Mouse (Mus musculus): ENCODE measurements around the gene Prx.
"Not testable (repeated sequence)": the region's sequence is repeated elsewhere in the genome, so short reads cannot be mapped to it uniquely, and the experiment has no call there.

Prx gene

DNA sequence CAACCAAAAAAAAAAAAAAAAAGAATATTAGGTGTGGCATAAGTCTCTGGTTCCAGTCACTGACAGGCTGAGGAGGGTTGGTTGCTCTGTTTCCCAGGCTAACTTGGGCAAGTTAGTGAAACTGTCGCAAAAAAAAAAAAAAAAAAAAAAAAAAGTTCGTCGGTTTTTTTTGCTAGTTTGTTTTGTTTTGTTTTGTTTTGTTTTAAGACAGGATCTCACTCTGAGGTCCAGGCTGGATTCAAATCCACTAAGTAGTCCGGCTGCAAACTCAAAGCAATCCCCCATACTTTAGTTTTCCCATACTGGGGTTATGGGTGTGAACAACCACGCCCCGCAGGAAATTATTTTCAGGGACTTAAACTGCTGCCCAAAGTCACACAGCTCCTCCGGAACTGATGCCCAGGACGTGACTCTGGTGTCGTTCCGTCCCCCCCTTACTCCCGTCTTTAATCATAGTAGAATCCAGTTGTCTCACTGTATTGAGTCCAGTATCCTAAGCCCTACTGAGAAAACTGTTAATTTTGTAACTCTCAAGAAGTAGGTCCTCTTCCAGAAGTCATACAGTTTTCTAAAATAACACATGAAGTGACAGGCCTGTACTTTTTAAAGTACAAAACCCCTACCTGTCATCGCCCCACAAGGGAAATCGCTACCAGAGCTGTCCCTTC lies 12.9 kb upstream of the Prx start:
- no peak for DNase-seq

DNA sequence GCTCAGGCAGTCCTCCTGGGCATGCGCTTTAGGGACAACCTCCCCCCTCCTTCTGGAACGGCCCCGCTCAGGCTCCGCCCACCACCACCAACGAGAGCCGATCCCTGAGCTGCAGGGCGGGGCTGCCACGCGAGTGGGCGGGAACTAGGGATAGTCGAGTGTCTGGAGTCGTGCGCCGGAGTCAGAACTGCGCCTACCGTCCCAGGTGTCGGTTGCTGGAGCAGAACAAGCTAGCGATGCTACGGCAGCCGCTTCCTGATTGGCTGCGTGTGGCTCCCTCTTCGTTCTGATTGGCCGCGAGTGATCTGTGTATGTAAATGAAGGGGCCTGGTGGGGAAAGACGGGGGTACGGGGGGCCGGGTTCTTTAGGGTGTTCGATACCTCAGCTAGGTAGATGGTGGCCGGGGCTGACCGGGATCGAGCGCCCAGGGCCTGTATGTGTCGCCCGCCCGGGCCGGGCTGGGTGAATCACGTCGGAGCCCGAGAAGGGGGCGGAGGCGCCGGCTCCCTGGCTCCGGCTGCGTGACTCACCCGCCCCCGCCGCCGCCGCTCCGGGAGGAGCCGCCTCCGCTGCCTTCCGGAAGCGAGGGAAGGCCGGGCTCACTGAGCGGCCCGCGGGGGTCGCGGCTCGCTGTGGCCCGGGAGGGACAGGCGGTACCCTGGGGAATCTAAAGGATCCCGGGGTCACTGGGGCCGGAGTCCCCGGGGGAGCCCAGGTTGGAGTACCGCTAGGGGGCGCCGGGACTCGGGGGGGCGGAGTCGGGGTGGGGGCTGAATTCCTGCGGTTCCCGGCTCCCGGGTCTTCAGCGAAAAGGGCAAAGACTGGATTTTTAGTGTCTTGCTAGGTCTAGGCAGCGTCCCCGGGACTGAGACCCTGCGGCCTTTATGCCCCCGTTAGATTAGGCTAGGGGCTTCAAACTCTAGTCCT lies 12.1 kb upstream of the Prx start, which contains the start of gene Sertad1:
Sertad1 (plus strand) TSS at position 141 of the 928 bp plus-strand sequence.
- DNase-seq = peak; percentile 97

DNA sequence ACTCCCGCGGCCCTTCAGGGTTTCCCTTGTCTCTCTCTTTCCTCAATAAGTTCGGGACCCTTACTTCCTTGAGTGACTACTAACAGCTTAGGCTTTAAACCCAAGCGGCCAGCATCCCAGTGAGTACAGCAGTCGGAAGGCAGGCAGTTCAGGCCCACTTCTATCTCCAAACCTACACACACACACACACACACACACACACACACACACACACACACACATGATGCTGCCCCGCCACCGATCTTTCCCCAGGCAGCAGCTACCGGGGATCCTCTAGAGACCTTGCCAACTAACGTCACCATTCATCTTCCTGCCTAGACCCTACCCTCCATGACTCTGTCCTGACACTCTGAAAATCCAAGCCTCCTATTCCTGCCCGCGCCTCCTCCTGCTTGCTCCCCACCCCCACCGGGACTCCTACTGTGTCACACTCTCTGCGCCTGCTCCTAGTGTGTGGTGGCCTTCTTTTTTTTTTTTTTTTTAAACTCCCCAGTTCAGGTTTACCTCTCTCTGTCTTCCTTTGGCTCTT lies 11.3 kb upstream of the Prx start:
- DNase-seq = peak; percentile 45

DNA sequence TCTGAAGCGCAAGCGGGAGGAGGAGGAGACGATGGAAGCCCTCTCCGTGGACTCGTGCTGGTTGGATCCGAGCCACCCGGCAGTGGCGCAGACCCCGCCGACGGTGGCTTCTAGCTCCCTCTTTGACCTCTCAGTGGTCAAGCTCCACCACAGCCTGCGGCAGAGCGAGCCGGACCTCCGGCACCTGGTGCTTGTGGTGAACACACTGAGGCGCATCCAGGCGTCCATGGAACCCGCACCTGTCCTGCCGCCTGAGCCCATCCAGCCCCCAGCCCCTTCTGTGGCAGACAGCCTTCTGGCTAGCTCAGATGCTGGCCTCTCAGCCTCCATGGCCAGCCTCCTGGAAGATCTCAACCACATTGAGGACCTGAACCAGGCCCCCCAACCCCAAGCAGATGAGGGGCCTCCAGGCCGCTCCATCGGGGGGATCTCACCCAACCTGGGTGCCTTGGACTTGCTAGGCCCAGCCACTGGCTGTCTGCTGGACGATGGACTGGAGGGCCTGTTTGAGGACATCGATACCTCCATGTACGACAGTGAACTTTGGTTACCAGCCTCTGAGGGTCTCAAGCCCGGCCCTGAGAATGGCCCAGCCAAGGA lies 9.8 kb upstream of the Prx start:
- DNase-seq = no peak

DNA sequence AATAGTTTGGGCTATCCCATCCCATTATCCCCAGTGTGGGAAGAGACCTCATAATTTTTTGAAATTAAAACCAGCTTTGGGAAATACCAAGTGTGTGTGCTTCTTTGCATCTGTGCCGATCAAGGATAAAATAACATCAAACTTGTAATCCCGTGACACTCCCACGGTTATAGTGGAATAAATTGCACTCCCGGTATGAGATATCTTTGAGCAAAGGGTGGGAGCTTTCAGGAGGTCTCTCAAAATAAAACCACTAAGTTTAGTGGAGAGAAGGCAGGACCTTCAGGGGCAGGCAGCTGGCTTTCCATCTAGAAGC lies 8.9 kb upstream of the Prx start:
- no peak for DNase-seq

DNA sequence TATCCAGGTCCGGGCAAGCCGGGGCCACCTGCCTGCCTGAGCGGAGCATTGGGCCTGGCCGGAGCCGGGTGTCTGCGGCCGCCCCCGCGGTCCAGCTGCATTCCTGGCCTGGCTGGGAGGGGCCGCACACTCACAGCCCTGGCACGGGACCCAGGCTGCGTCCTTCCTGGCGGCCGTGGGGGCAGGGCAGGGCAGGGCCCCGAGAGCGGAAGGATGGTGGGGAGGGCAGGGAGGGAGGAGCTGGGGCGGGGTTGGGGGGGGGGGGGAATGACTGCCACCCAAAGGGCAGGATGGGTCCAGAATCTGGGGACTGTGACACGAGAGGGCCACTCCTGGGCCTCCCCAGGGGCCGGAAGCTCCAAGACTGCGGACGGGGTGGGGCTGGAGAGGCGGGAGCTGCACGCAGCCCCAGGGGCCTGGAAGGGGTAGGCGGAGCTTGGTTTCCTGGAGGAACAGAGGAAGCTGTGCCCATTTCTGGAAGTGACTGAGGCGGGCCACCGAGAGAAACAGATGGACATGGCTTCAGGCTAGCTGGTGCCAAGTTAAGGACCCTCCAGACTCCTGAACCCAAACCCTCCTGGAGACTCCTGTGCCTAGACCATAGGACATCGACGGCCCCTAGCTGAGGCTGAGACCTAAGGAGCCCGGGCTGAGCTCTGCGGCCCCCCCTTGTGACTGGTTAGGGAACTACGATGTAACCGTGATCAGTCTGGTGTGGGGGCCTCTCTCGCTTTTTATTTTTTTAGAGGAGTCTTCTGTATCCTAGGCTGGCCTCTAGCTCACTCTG lies 8.4 kb upstream of the Prx start:
- DNase-seq = peak; percentile 73

DNA sequence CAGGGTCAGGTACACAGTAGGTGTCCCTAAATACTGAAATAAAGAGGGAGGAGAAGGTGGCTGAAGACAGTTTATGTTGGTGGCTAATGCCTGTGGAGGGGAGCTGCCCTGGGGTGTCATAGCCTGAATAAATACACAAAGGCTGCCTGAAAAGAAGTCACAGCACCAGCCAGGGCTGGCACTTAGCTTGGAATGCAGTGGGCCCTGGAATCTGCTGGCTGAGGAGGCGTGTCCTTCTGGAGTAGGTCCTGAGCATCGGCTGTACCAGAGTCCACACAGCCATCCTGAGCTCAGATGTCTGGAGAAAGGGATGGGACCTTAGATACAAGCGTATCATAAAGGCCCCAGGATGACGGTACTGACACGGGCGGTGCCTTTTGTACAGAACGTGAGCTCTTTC lies 7.3 kb upstream of the Prx start:
- DNase-seq = no peak

DNA sequence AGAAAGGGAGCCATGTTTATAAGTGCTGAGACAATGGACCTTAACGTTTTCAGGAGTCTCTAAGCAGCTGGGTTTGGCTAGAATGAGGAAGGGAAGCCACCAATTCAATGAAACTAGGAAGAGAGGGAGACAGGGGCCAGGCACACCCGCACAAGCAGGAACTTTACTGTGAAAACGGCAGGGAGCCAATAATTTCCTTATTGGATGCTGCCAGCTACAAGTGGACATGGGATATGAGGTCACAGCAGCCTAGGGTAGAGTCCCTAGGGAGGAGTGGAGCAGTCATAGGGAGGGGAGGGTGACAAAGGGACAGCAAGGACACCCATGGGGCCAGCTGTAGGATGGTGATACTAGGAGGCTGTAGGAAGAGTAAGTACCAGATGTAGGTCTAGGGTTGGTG lies 6.1 kb upstream of the Prx start:
- no peak for DNase-seq

DNA sequence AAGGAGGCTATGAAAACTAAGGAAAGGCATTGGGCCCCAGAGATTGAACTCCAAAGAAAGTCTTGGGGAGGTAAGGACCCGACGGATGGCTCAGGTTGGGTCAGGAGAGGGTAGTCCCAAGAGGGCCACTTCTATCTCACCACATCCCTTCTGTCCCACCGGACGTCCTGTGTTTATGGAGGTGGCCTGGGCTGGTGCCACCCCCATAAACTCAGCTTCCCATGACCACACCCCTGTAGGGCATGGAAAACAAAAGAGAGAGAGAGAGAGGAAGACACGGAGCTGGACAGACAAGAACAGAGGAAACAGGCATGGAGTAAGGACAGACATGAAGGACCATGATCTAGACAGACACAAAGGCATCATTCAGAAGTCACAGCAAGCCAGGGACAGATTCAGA lies 5.7 kb upstream of the Prx start:
- DNase-seq = no peak

DNA sequence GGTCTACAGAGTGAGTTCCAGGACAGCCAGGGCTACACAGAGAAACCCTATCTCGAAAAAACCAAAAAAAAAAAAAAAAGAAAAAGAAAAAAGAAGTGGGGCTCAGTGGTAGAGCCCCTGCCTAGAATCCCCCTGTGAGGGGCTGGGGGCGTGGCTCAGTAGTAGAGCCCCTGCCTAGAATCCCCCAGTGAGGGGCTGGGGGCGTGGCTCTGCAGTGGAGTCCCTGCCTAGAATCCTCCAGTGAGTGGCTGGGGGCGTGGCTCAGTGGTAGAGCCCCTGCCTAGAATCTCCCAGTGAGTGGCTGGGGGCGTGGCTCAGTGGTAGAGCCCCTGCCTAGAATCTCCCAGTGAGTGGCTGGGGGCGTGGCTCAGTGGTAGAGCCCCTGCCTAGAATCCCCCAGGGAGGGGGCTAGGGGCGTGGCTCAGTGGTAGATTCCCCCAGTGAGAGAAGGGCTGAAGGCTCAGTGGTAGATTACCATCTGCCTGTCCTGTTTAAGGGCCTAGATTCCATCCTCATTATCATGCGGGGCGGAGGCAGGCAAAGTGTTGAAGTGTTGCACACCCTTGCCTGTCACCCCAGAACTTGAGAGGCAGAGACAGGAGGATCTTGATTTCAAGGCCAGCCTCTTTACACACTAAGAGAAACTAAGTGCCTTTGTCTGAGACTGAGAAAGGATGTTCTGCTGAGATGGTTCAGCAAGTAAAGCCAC lies 4.3 kb upstream of the Prx start:
- not testable (repeated sequence) for DNase-seq

DNA sequence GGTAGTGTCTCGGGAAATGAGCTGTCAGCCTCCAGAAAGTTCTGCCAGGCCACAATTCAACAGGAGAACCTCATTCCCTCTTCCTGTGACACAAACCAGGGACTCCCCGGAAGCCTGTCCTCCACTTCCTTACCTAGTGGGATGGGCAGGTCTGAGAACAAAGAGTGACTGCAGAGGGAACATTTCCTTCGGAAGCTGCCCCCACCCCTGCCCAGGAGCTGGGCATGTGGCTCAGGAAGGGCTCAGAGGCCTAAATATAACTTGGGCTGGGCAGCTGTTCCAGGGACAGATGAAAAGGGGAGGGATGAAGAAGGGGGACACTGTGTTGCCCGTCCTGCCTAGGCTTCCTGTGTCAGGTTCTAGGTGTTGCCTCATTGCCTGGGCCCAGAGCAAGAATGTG lies 2.5 kb downstream of the Prx start:
- DNase-seq = no peak

DNA sequence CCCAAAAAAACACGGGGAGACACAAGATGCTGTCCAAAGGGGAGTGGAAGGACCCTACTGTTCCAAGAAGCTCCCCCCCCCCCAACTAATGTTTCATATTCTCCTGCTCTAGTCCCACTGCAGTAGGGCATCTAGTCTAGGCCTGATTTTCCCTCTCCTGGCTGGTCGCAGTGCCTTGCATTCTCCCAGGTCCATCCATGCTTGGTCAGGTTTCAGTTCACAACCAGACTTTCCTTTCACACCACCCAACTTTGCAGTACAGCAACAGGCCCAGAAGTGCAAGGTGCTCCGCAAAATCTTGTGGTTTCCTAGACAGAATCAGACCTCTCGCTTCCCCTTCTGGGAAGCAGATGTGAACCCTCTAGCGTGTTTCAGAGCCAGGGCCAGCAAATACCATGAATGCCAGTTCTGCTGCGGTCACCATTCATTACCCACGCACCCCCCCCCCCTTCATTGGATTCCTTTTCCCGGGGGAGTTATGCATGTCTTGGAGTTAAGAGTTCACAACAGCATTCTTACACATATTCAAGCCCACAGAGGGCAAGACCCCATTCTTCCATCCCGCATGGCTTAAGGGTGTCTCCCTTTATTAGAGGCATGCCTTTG lies 7.7 kb downstream of the Prx start:
- no peak for DNase-seq

DNA sequence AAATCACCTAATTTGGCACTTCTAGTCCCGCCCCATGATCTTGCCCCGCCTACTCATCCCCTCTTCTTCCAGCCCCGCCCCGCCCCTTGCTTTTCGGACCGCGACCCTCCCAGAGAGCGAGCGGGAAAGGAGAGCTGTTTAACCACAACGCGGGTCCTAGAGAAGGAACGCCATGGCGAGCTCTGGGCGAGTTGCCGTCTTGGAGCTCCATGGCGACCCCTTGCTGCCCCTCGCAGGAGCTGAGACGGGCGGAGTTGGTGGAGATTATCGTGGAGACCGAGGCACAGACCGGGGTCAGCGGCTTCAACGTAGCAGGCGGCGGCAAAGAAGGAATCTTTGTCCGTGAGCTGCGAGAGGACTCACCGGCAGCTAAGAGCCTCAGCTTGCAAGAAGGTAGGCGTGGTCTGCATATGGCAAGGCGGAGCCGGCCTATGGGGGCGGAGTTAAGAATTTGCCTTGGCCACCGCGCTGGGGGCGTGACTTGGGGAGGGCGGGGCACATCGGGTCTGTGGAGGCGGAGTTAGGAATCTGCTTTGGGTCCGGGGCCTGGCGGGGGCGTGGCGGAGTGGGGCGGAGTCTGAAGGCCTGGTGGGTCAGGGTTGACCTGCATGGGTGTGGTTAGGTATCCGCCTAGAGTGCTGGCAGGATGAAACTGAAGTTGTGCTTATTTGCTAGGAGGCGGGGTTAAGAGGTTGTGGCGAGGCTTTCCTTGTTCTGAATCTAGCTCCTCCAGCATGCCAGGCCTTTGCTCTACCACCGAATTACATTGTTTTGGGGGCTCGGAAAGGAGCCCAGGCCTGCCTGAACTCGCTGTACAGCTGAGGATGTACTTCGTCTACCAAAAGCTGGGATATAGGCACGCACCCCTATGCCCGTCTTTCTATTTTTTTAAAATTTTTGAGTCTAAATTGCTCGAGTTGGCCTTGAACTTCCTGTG lies 8.9 kb downstream of the Prx start:
- DNase-seq = peak; percentile 89

DNA sequence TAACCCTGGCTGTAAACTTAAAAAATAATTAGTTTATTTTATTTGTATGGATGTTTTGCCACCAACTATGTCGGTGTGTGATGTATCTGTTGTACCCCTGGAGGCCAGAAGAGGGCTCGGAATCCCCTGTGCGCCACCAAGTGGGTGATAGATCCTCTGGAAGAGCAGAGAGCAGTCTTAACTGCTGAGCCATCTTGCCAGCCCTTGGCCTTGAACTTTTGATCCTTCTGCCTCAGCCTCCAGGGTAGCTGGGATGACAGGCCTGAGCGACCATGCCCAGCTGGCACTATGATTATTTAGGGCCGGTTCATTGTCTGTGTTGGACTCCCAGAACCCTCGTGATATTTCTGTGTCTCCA lies 9.5 kb downstream of the Prx start:
- peak; percentile 61 for DNase-seq

DNA sequence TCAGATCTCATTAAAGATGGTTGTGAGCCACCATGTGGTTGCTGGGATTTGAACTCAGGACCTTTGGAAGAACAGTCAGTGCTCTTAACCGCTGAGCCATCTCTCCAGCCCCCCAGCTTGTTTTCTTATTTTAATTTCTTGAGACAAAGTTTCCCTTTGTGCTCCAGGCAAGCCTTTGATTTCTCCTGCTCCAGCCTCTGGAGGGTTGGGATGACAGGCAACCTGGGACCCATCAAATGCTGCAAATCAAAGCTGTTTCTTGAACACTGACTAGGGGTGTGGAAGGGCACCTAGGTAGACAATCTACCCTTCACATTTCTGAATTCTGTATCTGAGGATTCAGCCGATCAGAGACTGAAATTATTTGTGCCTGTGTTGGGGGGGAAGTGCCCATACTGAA lies 11.7 kb downstream of the Prx start:
- DNase-seq = no peak

DNA sequence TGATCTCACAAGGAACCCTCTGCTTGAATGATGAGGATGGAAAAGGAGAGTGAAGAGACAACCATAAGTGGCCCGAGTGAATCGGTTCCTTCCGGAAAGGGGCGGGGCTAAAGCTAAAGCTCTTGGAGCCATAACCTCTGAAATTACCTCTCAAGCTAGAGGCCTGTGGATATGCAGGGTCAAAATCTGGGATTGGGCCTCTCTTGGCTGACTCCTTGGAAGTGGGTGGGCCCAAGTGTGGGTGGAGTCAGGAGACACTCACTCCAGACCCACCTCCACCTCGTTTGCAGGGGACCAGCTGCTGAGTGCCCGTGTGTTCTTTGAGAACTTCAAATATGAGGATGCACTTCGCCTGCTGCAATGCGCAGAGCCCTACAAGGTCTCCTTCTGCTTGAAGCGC lies 15.8 kb downstream of the Prx start:
- no peak for DNase-seq

DNA sequence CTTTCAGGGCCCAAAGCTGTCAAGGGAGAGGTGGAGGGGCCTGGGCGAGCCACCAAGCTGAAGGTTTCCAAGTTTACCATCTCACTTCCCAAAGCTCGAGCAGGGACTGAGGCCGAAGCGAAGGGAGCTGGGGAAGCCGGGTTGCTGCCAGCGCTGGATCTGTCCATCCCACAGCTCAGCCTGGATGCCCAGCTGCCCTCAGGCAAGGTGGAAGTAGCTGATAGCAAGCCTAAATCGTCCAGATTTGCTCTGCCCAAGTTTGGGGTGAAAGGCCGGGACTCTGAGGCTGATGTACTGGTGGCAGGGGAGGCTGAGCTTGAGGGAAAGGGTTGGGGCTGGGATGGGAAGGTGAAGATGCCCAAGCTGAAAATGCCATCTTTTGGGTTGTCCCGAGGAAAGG lies 19.2 kb downstream of the Prx start:
- DNase-seq = no peak

DNA sequence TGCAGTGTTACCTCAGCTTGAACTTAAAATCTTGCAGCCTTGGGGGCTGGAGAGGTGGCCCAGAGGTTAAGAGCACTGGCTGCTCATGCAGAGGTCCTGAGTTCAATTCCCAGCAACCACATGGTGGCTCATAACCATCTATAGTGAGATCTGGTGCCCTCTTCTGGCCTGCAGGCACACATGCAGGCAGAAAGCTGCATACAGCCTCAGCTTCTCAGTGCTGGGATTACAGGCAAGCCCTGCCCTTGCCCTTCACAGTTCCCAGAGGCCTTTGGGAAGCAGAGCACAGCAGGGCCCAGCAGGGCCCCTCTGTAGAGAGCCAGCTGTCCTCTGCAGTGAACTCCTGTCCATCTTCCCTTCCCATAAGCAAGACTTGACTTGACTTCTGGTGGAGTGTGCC lies 21.0 kb downstream of the Prx start:
- no peak for DNase-seq

DNA sequence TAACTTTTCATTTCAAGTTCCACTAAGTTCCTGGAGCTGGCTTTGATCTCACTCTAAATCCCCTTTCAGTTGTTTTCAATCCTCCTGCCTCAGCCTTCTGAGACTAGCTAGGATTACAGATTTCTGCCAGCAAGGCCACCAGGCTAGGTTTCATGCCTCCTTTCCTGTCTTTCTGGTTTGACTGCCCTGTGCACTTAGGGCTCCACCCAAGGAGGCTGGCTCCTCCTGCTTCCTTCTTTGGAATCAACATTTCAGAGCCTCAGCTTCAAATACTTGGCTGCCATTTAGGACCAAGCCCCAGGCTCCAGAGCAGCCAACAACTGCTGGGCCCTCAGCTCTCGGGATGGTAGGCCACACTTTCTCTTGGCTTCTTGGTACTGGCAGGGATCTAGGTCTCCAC lies 21.5 kb downstream of the Prx start:
- no peak for DNase-seq

DNA sequence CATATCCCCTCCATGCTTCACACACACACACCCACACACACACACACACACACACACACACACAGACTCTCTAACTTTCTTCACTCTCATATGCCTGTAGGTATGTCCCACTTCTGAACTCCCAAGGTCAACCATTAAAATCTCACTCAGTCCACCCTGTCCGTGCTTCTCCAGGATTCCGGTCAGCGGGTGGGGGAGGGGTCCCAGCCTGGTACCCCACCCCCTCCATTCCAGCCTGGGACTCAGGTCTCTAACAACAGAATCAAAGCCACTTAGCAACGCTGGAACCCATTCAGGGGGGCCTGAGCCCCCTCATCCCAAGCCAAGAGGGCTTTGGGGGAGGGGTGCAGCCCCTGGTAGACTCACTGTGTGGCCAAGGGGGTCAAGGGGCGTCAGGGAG lies 23.8 kb downstream of the Prx start, which contains the start of gene Hipk4:
Hipk4 (plus strand) TSS at position 301 of the 400 bp plus-strand sequence.
- DNase-seq = no peak

DNA sequence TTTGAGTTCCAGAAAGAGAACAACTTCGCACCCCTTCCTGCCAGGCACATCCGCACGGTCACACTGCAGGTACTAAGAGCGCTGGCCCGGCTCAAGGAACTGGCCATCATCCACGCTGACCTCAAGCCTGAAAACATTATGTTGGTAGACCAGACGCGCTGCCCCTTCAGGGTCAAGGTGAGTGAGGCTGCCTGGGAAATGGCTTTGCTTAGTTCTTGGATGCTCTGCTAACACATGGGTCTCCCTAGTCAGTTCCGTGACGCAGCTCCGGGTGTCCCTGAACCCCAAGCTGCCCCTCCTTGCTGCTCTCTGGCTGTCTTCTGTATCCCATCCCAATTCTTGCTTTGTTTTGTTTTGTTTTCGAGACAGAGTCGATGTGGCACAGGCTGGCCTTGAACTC lies 24.7 kb downstream of the Prx start:
- no peak for DNase-seq

Measured in right cerebral cortex, postnatal 4 days (tissue).